Mouse (Mus musculus): Measurements from ENCODE around the gene Nlrp6. TPM values are rescaled to one million over a fixed set of nuclear protein-coding genes. Genes with fewer than 3 reads are reported as not detected.

Nlrp6 gene
- polyA plus RNA-seq, 1 experiment from 2014 or later = 4.8 TPM

DNA sequence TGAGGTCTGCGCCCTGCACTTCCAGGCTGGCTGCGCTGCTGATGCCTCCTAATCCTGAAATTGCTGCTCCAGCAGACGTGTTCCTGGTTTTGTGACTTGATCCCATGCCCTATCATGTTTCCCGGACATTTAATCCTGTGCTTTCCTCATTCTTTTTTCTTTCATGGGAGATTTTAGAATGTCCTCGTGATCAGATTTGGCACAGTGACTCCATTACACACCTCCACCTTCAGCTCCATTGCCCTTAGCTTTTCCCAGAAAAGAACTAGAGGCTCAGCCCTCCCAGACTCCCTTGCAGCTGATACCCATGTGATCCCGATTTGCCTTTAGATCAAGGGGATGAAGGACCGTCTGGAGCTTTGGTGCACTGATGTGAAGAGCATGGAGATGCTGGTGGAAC lies 22.8 kb upstream of the Nlrp6 start:
- no peak for ATAC-seq (ENCODE audit: insufficient read depth)
- Histone ChIP-seq H3K36me3 (replicated peaks) (peaks cover 49% of the 10 kb centered on the region), H3K27me3 (no peaks in the 10 kb centered on the region), H3K9me3 (replicated peaks) (no peaks in the 10 kb centered on the region), H3K4me1 (replicated peaks) (0 out of 2 replicates have a peak, but pooled peaks cover under 1% of the 10 kb centered on the region), H3K4me2 (no peak overlapping the region), H3K27ac (replicated peaks) (no peak overlapping the region), H3K4me3 (replicated peaks) (no peak overlapping the region), H3K9ac (no peak overlapping the region)
- WGBS (ENCODE audit: insufficient replicate concordance) = 85% methylated on average over 7 of the region's 7 CpGs

DNA sequence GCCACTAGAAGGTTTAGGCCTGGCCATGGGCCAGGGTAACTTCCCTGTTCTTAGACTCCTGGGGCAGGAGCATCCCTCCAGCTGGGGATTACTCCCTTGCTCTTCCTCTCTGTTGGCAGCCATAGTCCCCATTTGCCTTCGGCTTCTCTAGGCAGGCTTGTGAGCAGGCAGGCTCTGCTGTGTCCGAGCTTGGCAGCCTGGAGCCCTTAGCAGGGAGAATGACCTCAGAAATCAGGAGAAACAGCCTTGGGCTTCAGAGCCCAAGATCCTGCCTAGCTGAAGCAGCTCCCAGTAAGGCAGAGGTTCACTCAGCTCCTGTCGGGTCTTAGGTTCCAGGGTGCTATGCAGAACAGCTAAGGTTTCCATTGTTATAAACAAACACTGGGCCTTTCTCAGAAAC lies 21.6 kb upstream of the Nlrp6 start:
- Histone ChIP-seq H3K27ac (replicated peaks) (no peak overlapping the region), H3K27me3 (no peaks in the 10 kb centered on the region; the same call in 1 of the 2 replicates), H3K9ac (no peak overlapping the region), H3K4me2 (no peak overlapping the region), H3K4me1 (replicated peaks) (0 out of 2 replicates have a peak, but pooled peaks cover 8% of the 10 kb centered on the region), H3K9me3 (replicated peaks) (no peaks in the 10 kb centered on the region), H3K4me3 (replicated peaks) (no peak overlapping the region), H3K36me3 (replicated peaks) (peaks cover 43% of the 10 kb centered on the region)
- WGBS (ENCODE audit: insufficient replicate concordance) = 65% methylated on average over 3 of the region's 3 CpGs
- no peak for ATAC-seq (ENCODE audit: insufficient read depth)

DNA sequence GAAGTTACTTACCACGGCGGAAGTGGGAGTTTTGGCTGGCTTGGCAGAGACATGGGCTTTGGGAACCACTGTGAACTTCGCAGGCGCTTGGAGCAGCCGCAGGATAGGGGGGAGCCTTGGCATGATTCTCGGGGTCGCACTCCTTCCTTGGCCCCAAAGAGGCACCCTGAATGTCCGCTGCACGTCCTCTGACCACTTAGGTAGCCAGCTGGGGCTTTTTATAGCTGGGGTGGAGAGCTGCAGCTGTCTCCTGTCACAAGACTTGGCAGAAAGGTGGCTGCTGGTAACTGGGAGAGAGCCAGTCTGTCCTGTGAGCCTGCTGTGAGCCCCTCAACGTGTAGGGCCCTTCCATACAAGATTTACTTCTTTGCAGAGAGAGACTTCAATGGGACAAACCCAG lies 20.5 kb upstream of the Nlrp6 start, which contains the start of gene Cox8b:
Gene Cox8b (minus strand): TSS at position 227 of the 400 bp plus-strand sequence.
- Histone ChIP-seq H3K4me3 (replicated peaks) (no peak within 1 kb of the TSS), H3K36me3 (replicated peaks) (peaks cover 34% of the 10 kb centered on the region), H3K4me2 (no peak within 1 kb of the TSS), H3K4me1 (replicated peaks) (0 out of 2 replicates have a peak, but pooled peaks cover 8% of the 10 kb centered on the region), H3K27me3 (no peaks in the 10 kb centered on the region; the same call in 1 of the 2 replicates), H3K27ac (replicated peaks) (no peak within 1 kb of the TSS), H3K9ac (no peak within 1 kb of the TSS), H3K9me3 (replicated peaks) (no peaks in the 10 kb centered on the region)
- 77% methylated on average over 10 of the region's 10 CpGs for WGBS (ENCODE audit: insufficient replicate concordance)
- no peak for ATAC-seq (ENCODE audit: insufficient read depth)

DNA sequence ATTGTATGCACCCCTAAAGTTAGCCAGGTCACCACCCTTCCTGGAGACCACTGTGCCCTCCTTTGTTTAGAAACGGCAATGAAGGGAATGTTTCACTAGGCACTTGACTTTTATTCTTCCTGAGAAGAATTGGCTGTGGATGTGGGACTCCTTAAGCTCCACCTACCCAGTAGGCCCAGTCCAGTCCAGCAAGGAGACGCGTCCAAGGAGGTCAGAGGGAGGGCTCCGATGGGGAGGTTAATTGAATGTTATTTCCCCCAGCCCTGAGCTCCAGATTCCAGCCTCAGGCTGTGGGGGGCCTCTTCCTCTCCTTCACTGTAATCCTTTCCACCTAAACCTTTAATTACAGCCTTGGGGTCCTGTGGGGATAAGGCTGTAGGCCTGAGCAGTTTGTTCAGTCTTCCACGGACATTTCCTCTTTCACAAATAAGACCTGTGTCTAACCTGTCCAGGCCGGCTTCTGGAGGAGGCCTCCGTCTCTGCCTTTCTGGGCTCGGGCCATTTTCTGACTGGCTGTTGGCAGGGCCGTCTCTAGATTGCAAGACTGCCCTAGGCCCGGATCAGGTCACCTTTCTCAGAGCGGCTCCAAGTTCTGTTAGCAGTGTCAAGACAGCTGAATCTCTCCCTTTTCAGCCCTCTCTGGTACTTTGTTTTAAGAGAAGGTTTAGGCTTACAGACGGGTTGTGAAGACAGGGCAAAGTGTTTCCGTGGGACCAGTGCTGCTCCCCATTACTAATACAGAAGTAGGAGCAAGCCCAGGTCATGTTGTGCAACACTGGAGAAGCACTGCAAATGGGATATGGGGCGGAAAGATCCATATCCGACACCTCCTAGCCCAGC lies 18.4 kb upstream of the Nlrp6 start:
- peaks cover 20% of the 10 kb centered on the region for H3K36me3 ChIP-seq (replicated peaks)
- ATAC-seq (ENCODE audit: insufficient read depth) = no peak
- no peak overlapping the region for H3K9ac ChIP-seq
- 73% methylated on average over 15 of the region's 15 CpGs for WGBS (ENCODE audit: insufficient replicate concordance)
- H3K27ac ChIP-seq (replicated peaks) = no peak overlapping the region
- 0 out of 2 replicates have a peak, but pooled peaks cover 8% of the 10 kb centered on the region for H3K4me1 ChIP-seq (replicated peaks)
- H3K4me2 ChIP-seq = no peak overlapping the region
- no peaks in the 10 kb centered on the region; the same call in 1 of the 2 replicates for H3K27me3 ChIP-seq
- no peak overlapping the region for H3K4me3 ChIP-seq (replicated peaks)
- no peaks in the 10 kb centered on the region for H3K9me3 ChIP-seq (replicated peaks)

DNA sequence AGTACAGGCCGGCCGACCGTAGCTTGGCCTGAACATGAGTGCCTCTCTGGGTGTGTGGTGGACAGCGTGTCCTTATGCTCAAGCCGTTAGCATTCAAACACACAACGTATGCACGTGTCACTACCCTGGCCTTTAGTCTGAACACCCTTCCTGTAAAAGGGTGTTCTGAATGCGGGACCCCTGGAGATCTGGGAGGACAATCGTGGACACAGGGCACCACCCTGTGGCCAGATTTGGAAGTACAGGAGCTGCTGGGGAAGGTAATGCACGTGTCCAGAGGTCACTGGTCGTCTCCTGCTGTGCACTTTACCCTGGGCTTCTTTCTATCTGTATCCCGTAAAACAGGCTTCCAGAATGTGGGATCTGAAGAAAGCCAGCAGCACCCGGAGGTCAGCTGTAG lies 17.5 kb upstream of the Nlrp6 start:
- H3K9me3 ChIP-seq (replicated peaks) = no peaks in the 10 kb centered on the region
- no peak overlapping the region for H3K4me2 ChIP-seq
- H3K4me3 ChIP-seq (replicated peaks) = no peak overlapping the region
- H3K4me1 ChIP-seq (replicated peaks) = peaks cover 9% of the 10 kb centered on the region; the same call in 1 of the 2 replicates
- WGBS (ENCODE audit: insufficient replicate concordance) = 24% methylated on average over 13 of the region's 13 CpGs
- no peak overlapping the region for H3K9ac ChIP-seq
- 0 out of 2 replicates have a peak, but pooled peaks have one; percentile 14 for ATAC-seq (ENCODE audit: insufficient read depth)
- H3K27me3 ChIP-seq = no peaks in the 10 kb centered on the region; the same call in 1 of the 2 replicates
- H3K27ac ChIP-seq (replicated peaks) = 0 out of 2 replicates have a peak overlapping the region, but pooled peaks have one; percentile 6
- H3K36me3 ChIP-seq (replicated peaks) = peaks cover 11% of the 10 kb centered on the region

DNA sequence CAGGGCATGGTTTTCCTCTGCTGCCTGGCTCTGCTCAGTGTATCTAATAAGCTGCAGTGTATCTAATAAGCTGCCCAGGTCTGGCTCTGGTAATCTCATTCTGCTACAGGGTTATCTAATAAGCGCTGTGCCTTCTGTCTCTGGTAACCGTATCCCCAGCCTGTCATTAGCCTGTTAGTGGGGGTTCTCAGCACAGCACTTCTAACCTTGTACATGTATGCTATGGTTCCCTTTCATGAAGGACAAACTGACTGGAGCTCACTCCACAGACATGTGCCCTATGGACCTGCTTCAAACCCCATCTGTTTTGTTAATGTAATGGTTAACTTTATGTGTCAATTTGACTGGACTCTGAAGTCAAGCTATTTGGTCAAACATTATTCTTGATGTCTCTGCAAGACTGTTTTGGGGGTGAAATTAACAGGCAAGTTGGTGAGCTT lies 15.0 kb upstream of the Nlrp6 start:
- Histone ChIP-seq H3K27ac (replicated peaks) (peak overlapping the region; percentile 64), H3K4me1 (replicated peaks) (peaks cover 21% of the 10 kb centered on the region), H3K9ac (no peak overlapping the region), H3K4me2 (peak overlapping the region; percentile 44; the same call in 1 of the 2 replicates), H3K9me3 (replicated peaks) (no peaks in the 10 kb centered on the region), H3K4me3 (replicated peaks) (peak overlapping the region; percentile 40), H3K27me3 (no peaks in the 10 kb centered on the region; the same call in none of the 2 replicates), H3K36me3 (replicated peaks) (no peaks in the 10 kb centered on the region)
- WGBS (ENCODE audit: insufficient replicate concordance) = 30% methylated on average over 2 of the region's 2 CpGs
- peak; percentile 45; the same call in 1 of the 2 replicates for ATAC-seq (ENCODE audit: insufficient read depth)

DNA sequence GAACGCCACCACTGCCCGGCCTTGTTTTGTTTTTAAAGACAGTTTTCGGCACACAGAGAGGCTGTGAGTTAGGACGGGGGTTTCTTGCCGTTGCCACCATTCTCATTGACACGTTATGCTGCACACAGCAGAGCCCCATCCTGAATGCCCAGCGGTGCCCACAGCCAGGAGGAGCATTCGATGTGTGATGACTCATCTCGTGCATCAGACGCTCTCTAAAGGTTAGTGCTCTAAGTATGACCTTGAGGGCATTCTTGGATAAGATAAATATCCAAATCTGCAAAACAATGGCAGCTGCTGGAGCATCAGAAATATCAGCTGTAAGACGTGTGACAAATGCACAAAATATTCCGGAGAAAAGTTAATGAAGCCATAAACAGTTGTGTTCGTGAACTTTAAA lies 13.6 kb upstream of the Nlrp6 start:
- no peak overlapping the region for H3K9ac ChIP-seq

DNA sequence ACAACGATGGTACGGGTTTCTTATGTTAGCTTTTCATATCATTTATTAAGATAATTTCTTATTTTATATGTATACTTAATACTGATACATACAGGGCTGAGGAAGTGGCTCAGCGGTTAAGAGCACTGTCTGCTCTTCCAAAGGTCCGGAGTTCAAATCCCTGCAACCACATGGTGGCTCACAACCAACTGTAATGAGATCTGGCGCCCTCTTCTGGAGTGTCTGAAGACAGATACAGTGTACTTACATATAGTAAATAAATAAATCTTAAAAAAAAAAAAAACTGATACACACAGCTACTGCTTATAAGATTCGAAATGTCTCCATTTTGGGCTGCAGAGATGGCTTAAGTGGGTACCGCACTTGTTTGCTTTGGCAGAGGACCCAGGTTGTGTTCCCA lies 13.0 kb upstream of the Nlrp6 start:
- Histone ChIP-seq H3K9me3 (replicated peaks) (no peaks in the 10 kb centered on the region), H3K27ac (replicated peaks) (peak overlapping the region; percentile 39), H3K27me3 (no peaks in the 10 kb centered on the region; the same call in none of the 2 replicates), H3K9ac (no peak overlapping the region), H3K4me1 (replicated peaks) (peaks cover 26% of the 10 kb centered on the region), H3K4me2 (peak overlapping the region; percentile 61; the same call in 1 of the 2 replicates), H3K4me3 (replicated peaks) (no peak overlapping the region), H3K36me3 (replicated peaks) (no peaks in the 10 kb centered on the region)
- ATAC-seq (ENCODE audit: insufficient read depth) = no peak
- 65% methylated on average over 7 of the region's 7 CpGs for WGBS (ENCODE audit: insufficient replicate concordance)

More for the DNA sequence above, 13.6 kb upstream of the Nlrp6 start:
- Histone ChIP-seq H3K9me3 (replicated peaks) (no peaks in the 10 kb centered on the region), H3K27ac (replicated peaks) (peak overlapping the region; percentile 64; the same call in 1 of the 2 replicates), H3K4me2 (peak overlapping the region; percentile 44), H3K4me3 (replicated peaks) (peak overlapping the region; percentile 40), H3K27me3 (no peaks in the 10 kb centered on the region; the same call in none of the 2 replicates), H3K4me1 (replicated peaks) (peaks cover 21% of the 10 kb centered on the region), H3K36me3 (replicated peaks) (no peaks in the 10 kb centered on the region)
- WGBS (ENCODE audit: insufficient replicate concordance) = 70% methylated on average over 13 of the region's 13 CpGs
- no peak for ATAC-seq (ENCODE audit: insufficient read depth)

DNA sequence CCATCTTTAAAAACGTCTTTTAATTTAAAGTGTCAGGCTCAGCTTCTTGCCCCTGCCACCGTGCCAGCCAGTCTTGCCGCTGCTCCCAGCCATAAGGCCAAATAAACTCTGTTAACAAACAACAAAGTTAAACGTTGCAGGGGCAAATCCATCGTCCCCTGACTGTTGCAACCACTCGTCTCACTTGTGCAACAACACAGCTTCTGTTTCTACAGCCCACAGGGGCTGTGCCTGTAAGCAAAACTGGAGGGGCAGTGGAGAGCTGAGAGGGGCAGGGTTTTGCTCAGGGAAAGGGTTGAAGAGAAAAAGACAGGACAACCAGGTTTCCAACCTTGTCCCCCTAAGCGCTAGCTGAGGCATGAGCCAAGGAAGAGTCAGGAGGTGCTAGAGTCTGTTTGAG lies 12.5 kb upstream of the Nlrp6 start:
- no peaks in the 10 kb centered on the region; the same call in none of the 2 replicates for H3K27me3 ChIP-seq
- no peaks in the 10 kb centered on the region for H3K36me3 ChIP-seq (replicated peaks)
- peaks cover 23% of the 10 kb centered on the region for H3K4me1 ChIP-seq (replicated peaks)
- peak overlapping the region; percentile 63 for H3K27ac ChIP-seq (replicated peaks)
- peak; percentile 49 for ATAC-seq (ENCODE audit: insufficient read depth)
- 41% methylated on average over 7 of the region's 7 CpGs for WGBS (ENCODE audit: insufficient replicate concordance)
- H3K4me2 ChIP-seq = peak overlapping the region; percentile 61; the same call in 1 of the 2 replicates
- H3K9ac ChIP-seq = no peak overlapping the region
- H3K9me3 ChIP-seq (replicated peaks) = no peaks in the 10 kb centered on the region
- H3K4me3 ChIP-seq (replicated peaks) = no peak overlapping the region

DNA sequence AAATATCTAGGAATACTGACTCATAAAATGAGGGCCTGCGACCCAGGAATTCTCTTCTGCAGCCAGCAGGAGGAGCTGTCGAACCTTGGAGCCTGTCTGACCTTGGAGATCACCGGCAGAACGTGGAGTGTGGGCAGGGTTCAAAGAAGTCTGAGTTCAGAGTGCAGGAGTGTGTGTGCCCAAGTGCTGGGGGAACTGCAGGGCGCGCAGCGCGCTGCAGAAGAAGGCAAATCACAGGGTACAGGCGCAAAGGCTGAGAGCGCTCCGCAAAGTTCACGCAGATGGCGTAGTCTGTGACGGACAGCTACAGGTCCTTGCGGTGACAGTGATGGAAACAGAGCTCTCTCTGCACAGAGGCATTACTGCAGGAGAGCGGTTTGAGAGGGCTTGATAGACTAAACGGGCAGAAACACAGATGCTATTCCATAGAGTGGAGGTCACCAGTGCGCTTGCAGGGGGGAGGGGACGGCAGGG lies 12.0 kb upstream of the Nlrp6 start:
- no peaks in the 10 kb centered on the region for H3K9me3 ChIP-seq (replicated peaks)
- H3K27ac ChIP-seq (replicated peaks) = peak overlapping the region; percentile 63
- peak overlapping the region; percentile 37 for H3K4me3 ChIP-seq (replicated peaks)
- H3K4me2 ChIP-seq = peak overlapping the region; percentile 61
- peak; percentile 51 for ATAC-seq (ENCODE audit: insufficient read depth)
- H3K27me3 ChIP-seq = no peaks in the 10 kb centered on the region; the same call in none of the 2 replicates
- peaks cover 20% of the 10 kb centered on the region for H3K4me1 ChIP-seq (replicated peaks)
- H3K9ac ChIP-seq = 0 out of 2 replicates have a peak overlapping the region, but pooled peaks have one; percentile 2
- H3K36me3 ChIP-seq (replicated peaks) = no peaks in the 10 kb centered on the region
- WGBS (ENCODE audit: insufficient replicate concordance) = 2% methylated on average over 19 of the region's 19 CpGs

DNA sequence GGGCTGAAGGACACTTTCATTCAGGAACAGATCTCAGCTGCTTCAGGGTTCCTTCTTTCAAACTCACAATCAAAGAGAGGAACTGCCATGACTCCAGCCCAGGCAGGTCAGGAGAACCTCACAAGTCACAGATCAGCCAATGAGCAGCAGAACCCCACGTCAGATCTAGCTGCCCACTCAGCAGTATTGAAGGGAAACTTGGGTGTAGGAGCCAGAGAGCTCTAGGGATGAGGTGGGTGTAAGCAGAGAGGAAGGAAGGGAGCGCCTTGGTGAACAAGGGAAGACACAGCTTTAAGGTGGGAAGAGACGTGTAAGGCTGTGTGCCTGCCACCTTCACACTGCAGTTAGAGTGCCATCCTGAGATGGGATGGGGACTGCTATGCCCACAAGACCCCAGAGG lies 8.4 kb upstream of the Nlrp6 start:
- Histone ChIP-seq H3K9me3 (replicated peaks) (no peaks in the 10 kb centered on the region), H3K4me1 (replicated peaks) (peaks cover 19% of the 10 kb centered on the region), H3K36me3 (replicated peaks) (no peaks in the 10 kb centered on the region), H3K27me3 (no peaks in the 10 kb centered on the region; the same call in 1 of the 2 replicates), H3K4me2 (no peak overlapping the region), H3K9ac (no peak overlapping the region), H3K4me3 (replicated peaks) (no peak overlapping the region), H3K27ac (replicated peaks) (peak overlapping the region; percentile 68)
- ATAC-seq (ENCODE audit: insufficient read depth) = no peak
- WGBS (ENCODE audit: insufficient replicate concordance) = 35% methylated on average over 3 of the region's 3 CpGs
